Mouse (Mus musculus) myocyte (in vitro differentiated cells): ENCODE results near the gene Tpgs1.

Experiments used
- CEBPB ChIP-seq: IDR thresholded peaks from 2 replicates; pipeline ENCODE4 v1.6.1; 2011; ENCODE audit warnings: mild to moderate bottlenecking, moderate library complexity; ENCODE audit not compliant: poor library complexity, insufficient read depth, severe bottlenecking
- MAX ChIP-seq: IDR thresholded peaks from one replicate; pipeline ENCODE4 v1.6.1; 2011; ENCODE audit warnings: low read depth, mild to moderate bottlenecking, control low read depth
- MYOD1 ChIP-seq, 3 experiments: IDR thresholded peaks; one replicate each; pipeline ENCODE4 v1.6.1; 2011; ENCODE audit warnings: control low read depth in 2 of 3, low read depth in 2 of 3, mild to moderate bottlenecking in 2 of 3, moderate library complexity in 1 of 3; ENCODE audit not compliant: insufficient read length in 2 of 3, control insufficient read depth in 1 of 3
- MYOG ChIP-seq, 3 experiments: IDR thresholded peaks; one replicate each; pipeline ENCODE4 v1.6.1; 2011; ENCODE audit warnings: control low read depth in 2 of 3, low read depth in 2 of 3, mild to moderate bottlenecking in 2 of 3; ENCODE audit not compliant: insufficient read length in 2 of 3, control insufficient read depth in 1 of 3, insufficient read depth in 1 of 3
- POLR2A ChIP-seq: IDR thresholded peaks from one replicate; pipeline ENCODE4 v1.6.1; 2011; ENCODE audit warnings: low read depth, mild to moderate bottlenecking, control low read depth, moderate library complexity; ENCODE audit not compliant: insufficient read length

DNA sequence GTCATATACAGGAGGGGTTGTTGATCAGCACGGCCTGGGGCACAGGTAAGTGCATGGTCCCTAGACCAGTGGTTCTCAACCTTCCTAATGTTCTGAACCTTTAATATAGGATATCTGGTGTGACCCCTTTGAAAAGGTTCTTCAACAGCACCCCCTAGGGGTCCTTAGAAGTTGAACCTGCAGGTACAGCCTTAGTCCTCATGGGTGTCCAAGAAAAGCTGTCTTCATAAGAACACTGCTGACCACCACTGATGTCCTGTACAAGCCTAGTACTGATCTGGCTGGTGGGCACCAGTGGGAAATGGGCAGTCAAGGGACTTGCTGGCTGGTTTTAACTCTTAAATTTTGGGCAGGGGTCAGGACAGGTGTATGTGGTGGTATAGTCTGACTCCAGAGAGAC is 42.9 kb downstream of the Tpgs1 start:
- TF ChIP-seq MYOG (IDR thresholded peaks at IDR 0.05; ENCODE audit: control insufficient read depth in 1 of 3, insufficient read depth in 1 of 3, insufficient read length in 2 of 3, low read depth in 2 of 3): no peak
- no peak for TF ChIP-seq CEBPB
- TF ChIP-seq POLR2A: no peak
- TF ChIP-seq MYOD1 (IDR thresholded peaks at IDR 0.05; ENCODE audit: control insufficient read depth in 1 of 3, insufficient read length in 2 of 3, low read depth in 2 of 3): no peak
- no peak for TF ChIP-seq MAX
